Mouse (Mus musculus): ENCODE results near the gene Zc3h18.

DNA sequence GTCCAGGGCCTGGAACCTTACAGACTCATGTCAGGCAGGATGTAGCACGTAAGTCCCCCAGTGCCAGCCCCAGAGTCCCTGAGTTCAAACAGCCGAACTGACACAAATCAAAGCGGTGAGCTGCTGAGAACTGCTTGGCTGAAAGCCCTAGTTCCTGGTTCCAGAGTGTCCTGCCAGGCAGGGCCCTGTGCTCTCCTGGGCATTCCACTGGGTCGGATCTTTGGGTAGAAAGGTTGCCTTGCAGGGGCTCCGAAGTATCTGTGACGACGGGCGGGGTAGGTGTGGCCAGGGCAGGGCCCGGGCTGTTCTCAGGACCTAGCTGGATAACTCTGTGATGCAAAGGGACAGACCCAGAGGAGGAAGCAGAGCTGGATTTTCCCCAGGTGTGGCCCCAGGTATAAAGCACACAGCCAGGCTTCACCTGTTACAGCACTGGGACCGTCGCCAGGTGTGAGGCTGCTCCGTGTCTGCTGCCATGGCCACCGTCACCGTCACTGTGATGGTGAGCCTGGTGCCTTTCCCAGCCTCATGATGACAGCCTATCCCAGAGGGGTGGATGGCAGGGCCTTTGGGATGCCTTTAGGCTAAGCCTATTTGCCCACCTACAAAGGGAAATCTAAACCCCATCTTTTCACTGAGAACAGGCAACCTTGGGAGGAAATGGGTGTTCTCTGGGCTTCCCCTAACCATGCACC is 45.1 kb downstream of the Zc3h18 start, which contains the start of gene Il17c:
- TF ChIP-seq POLR2A (IDR thresholded peaks at IDR 0.05; ENCODE audit: insufficient read depth, low read depth, low read length), result no peak
- TF ChIP-seq CTCF (IDR thresholded peaks at IDR 0.05), result no peak
- TF ChIP-seq EP300 (IDR thresholded peaks at IDR 0.05; ENCODE audit: insufficient read depth, low read depth, low read length), result no peak
